Mouse (Mus musculus) olfactory bulb, adult 2 months (tissue): ENCODE measurements around the gene Mid1.

ENCODE experiments used
- CTCF ChIP-seq: fragments of 200-500 bp; IDR thresholded peaks from 2 replicates; pipeline ENCODE4 v1.5.1; 2012; ENCODE audit warnings: low read depth, mild to moderate bottlenecking, low read length, moderate library complexity; ENCODE audit not compliant: insufficient read depth
- POLR2A ChIP-seq: fragments of 200-500 bp; IDR thresholded peaks from 2 replicates; pipeline ENCODE4 v1.6.1; 2012; ENCODE audit warnings: mild to moderate bottlenecking, low read depth, low read length, moderate library complexity; ENCODE audit not compliant: insufficient read depth

DNA sequence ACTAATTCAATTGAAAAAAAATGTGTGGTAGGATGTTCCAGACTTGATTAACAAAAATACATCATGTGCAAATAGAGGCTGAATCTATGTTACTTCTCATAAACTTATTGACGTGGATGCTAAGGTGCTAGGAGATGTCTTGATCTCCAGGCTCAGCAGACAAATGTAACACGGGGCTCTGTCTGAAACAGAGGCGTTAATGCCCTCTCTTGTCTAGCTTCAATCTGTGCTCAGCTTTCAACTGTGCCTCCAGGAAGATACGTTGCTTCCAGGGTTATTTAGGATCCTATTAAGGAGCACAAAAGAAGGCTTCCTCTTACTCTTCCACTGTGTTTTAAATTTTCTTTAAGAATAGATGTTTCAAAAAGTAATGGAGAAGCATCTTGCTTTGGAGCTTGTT, 115.2 kb downstream of the Mid1 start:
- TF ChIP-seq POLR2A: no peak
- TF ChIP-seq CTCF: no peak
